Mouse (Mus musculus) c-Kit-positive CD71-positive TER-119-positive erythroid progenitor cells, embryonic 14.5 days (primary cell): Measurements from ENCODE around the gene Snx19.
A peak's percentile ranks its signal among the peaks of the same experiment; 100 is the strongest.

Experiments used
- DNase-seq: peaks from one replicate; pipeline ENCODE4 v3.0.0-alpha.2; 2013; ENCODE audit warnings: low spot score

The Snx19 gene

GRCm38 (mm10) chr9:30426882-30427632 lies at the start of gene Snx19:
Snx19 (plus strand) TSS chr9:30427108.
- peak; percentile 81 for DNase-seq

- no peak for DNase-seq
Measured at GRCm38 (mm10) chr9:30400771-30401170, 26.1 kb upstream of the Snx19 start.

GRCm38 (mm10) chr9:30422940-30423339 lies 4.0 kb upstream of the Snx19 start:
- peak; percentile 41 for DNase-seq

DNA sequence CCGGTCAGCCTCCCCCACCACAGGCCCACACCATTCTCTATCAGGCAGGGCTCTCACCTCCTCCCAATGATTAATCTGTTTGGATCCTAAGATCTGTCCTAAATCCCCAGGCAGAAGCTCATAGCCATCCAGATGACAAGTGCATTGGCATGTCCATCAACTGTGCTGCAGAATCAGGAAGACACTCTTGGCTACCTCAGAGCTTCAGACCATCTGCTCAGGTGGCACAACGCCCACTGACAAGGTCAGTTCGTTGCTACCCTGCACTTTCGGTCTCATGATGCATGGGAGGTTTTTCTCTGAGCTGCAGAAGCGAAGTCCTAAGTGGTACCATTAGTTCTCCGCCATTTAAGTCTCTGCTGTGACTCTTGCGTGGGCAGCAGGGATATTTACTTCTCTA lies 1.7 kb upstream of the Snx19 start:
- DNase-seq, result no peak

GRCm38 (mm10) chr9:30428231-30428630 lies 1.3 kb downstream of the Snx19 start:
- DNase-seq, result no peak

DNA sequence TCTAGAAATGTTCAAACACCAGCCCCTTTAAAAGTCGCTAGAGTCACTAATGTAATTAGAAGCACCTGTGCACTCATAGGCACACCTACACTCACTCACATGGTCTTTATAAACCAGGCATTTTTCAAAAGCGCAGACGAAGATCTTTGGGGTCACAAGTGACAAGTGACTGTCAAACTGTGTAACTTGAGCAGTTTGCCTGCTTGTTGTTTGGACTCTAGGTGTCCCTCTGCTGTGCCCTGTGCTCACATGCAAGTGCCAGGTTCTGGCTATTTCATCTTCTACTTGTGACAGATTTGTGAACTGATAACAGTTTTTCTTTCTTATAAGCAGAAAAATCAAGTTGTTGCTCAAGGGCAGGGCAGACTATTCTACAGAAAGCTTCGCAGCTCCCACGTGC lies 3.5 kb downstream of the Snx19 start:
- no peak for DNase-seq

GRCm38 (mm10) chr9:30431909-30432308 lies 5.0 kb downstream of the Snx19 start:
- no peak for DNase-seq

- DNase-seq, result no peak
Measured at GRCm38 (mm10) chr9:30433914-30434313, 7.0 kb downstream of the Snx19 start.

DNA sequence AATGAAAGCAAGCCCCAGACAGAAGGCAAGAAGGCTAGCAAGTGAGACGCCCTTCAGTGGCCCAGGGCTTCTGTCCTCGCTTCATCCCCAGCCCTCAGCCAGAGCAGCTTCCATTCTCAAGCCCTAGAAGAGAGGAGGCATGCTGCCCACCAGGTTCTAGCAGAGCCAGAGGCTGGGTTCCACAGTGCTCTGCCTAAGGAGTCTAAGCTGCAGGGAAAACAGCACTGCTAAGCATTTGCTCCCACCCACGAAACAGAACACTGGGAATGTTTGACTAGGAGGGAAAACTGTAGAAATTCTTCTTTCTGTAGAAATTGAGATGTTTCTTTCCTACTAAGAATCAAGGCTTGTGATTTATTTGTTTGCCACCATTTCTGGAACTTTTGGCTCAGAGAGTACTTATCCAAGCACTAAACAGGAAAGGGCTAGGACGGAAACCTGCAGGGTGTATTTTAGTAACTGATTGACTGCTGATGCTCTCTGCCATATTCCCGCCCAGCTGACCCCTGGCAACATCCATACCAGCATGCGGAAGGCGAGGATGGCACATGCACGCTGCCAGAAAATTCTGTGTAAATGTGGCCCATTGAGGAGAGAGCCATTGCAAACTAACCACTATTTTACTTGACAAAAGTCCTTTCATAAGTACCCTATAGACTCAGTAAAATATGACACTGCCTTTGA lies 9.1 kb downstream of the Snx19 start:
- DNase-seq, result no peak

- no peak for DNase-seq
Measured at GRCm38 (mm10) chr9:30438505-30438904, 11.6 kb downstream of the Snx19 start.

- DNase-seq, result no peak
Measured at GRCm38 (mm10) chr9:30441761-30442160, 14.9 kb downstream of the Snx19 start.

DNA sequence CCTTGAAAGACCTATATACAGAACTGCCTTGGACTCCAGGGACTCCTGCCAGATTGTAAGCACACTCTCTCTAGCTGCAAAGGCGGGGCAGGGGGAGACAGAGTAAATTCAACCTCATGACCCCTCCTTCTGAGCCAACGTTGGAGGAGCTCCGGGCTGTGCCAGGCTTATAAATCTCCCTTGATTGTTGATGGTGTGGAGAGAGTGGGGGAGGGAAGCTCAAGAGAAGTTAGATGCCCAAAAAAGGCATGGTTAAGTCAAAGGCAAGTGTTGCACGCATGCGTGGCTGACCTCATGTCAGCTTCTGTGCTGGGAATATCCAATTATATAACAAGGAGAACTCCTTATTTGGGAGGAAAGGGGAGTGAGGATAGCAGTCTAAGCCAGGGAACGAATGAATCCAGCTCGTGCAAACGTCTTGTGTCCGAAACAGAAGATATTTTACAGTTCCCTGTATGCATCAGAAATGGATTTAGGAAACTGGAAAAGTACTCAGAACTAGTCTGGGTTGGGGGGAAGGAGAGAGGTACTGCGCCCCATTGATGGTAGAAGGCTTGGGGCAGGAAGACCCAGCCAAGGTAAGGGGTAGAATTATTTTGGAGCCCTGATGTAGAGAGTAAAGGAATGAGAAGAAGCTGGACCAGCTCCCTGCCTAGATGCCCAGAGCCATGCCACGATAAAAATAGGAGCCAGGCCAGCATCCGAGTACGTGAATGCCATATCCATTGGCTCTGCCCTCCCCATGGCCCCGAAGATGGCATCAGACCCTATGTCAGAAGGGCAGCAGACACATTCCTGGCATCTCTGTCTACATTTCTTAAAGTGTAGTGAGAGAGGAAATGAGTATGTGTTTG lies 18.6 kb downstream of the Snx19 start:
- no peak for DNase-seq

DNA sequence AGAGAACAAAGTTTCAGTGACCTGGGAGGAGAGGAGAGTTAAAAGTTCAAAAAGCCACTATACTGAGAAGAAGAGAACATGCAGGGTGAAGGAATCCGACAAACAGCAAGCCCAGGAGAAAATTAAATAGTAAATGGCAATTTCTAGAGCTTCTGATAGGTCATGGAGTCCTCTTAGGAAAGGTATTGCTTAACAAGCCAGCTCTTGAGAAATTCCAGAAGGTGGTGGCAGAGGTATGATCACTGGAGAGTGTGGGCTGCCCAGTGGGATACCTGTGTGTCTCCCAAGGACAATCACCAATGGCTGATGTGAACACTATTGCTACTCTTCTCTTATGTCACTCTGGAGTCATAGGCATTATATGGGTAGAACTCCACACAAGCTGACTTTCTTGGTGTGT lies 19.2 kb downstream of the Snx19 start:
- DNase-seq, result no peak

DNA sequence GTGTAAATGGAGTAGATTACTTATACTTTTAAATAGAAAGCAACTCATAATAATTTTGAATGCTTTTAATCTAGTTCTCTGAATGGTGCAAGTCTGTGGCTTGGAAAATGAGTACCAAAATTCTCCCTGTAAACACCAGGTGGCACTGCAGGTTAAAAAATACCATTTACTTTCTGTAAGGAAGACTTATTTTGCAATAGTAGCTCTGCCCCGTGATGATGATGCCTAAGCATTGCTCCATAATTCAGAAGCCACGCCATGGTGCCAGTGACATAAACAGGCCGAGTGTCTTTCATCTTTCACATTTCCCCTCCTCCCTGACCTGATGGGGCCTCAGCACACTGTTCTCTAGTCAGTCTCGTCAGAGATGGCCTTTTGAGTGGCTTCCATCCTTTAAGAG lies 21.6 kb downstream of the Snx19 start:
- DNase-seq, result no peak

- no peak for DNase-seq
Measured at GRCm38 (mm10) chr9:30449862-30450261, 23.0 kb downstream of the Snx19 start.

- no peak for DNase-seq
Measured at GRCm38 (mm10) chr9:30450834-30451233, 23.9 kb downstream of the Snx19 start.

DNA sequence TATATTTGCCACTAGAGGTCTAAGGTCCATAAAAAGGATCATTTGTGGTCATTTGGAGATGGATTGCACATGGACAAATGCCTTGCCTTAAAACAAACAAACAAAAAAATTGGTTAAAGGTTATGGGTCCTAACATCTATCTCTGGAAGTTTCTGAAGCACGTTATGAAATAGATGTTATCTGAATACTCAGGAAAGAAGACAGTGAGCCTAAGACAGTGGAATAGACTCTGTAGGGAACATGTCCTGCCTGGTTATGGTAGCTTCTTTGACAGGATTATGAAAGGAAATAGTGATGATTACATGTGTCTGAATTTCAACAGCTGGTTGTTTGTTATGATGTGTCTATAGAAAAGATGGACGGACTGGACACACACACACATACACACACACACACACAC lies 27.6 kb downstream of the Snx19 start:
- no peak for DNase-seq

GRCm38 (mm10) chr9:30456250-30456649 lies 29.3 kb downstream of the Snx19 start:
- no peak for DNase-seq

GRCm38 (mm10) chr9:30460501-30460900 lies 33.6 kb downstream of the Snx19 start:
- DNase-seq, result no peak

DNA sequence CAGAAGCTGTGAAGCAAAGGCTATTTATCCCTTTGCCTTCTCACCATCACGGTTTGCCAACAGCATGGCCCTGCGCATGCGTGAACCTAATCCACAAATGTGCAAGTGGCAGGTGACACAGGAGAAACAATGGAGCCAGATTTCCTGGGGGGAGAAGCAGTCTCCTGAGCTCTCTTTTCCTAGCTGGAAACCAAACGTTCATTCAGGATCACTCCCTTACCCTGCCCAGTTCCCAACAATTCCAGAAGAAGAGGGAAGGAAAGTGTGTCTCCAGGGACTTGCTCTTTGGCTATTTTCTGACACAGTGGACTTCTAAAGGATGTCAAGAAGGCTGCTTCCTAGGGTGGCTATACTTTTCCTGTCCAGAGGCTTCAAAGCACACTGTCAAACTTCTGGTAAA lies 37.8 kb downstream of the Snx19 start:
- no peak for DNase-seq

DNA sequence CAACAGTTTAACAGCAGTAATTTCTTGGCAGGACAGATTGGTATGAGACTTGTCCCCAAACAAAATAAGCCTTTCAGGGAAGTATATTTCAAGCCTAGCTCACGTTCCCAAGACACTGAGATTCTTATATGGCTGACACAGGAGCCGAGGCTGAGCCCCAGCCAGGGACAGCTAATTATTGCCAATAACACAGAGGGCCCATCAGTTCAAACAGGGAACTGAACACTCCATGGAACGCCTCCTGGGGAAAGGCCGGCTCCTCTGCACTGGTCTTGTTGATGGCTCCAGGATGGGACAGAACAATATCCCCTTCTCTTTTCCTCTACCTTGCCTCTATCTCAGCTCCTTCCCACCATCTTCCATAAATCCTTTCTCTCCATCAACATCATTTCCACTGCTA lies 53.1 kb downstream of the Snx19 start:
- DNase-seq, result no peak

DNA sequence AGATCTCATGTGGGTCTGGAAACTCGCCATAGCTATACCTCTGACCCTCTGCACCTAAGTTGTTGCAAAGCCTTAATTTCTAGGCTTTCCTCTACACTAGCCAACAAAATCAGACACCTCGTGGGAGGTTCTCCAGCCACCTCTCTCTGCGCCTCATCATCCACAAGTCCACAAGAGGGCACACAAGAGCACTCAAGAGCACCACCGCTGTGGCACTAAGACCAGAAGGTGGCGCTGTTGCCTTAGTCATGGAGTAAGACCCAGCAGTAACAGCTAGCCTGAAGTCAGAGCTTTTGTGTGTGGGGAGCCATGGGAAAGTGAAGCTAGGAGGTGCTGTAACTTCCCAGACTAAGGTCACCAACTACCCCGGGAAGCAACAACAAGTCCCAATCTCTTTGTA lies 53.6 kb downstream of the Snx19 start:
- peak; percentile 87 for DNase-seq

GRCm38 (mm10) chr9:30482116-30482515 lies 55.2 kb downstream of the Snx19 start:
- no peak for DNase-seq
